Mouse (Mus musculus): Measurements from ENCODE around the gene Bpifb1. TPM values are rescaled to one million over a fixed set of nuclear protein-coding genes. Genes with fewer than 3 reads are reported as not detected.
"Not testable (repeated sequence)": the region's sequence is repeated elsewhere in the genome, so short reads cannot be mapped to it uniquely, and the experiment has no call there.

Gene Bpifb1
- under 1 TPM in 1 of 2 experiments, not detected in 1; 0.17 TPM for total RNA-seq (2021)

GRCm38 (mm10) chr2:154190546-154191258, at the start of gene Bpifb1:
Bpifb1 (plus strand) TSS chr2:154190818.
- intact Hi-C loops (cut with DNase I) = no loop called here
- no peak for DNase-seq (ENCODE audit: low spot score)

DNA sequence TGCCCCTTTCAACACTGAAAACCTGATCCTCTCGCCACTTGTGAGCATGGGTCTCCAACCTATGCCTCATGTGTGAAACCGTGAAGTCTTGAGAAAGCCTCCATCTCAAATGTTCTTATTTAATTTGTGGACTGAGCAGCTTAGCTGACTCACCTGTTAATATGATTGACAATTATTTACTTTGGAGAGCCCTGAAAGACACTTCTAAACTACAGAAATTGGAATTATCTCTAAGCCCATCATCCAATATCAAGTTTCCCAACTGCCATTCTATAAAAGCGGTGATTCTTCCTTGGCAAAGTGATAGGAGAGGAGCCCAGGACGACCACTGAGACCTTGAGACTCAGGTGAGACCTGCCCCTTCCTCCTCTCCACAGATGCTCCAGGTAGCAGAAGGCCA, 48.0 kb upstream of the Bpifb1 start, which contains the start of gene Bpifa1:
Gene Bpifa1, plus strand, starts transcription at position 301 of the 400 bp plus-strand sequence.
- no peak for DNase-seq (ENCODE audit: low spot score)
- intact Hi-C loops (cut with DNase I) = no loop called here

- DNase-seq (ENCODE audit: low spot score) = no peak
- intact Hi-C loops (cut with DNase I) = no loop called here
Observed at GRCm38 (mm10) chr2:154143735-154144134, 46.9 kb upstream of the Bpifb1 start.

GRCm38 (mm10) chr2:154147496-154147895, 43.1 kb upstream of the Bpifb1 start:
- intact Hi-C loops (cut with DNase I) = no loop called here
- DNase-seq (ENCODE audit: low spot score) = no peak

DNA sequence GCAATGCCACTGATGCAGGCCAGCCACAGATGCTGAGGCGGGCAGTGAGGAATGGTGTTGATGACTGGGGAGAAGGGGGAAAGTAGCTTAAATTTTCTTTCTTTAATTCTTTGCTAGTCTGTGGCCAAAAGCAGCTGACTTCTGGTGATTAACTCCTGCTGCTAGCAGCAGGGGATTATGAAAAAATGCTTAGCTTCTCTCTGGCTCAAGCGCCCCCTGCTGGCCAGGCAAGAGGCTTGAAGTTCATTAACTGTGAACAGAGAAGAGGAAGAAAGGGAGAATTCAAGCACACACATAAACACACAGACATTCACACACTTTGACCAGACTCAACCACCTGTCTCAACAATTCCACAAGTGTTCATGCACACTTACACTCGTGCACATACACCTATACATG, 32.2 kb upstream of the Bpifb1 start:
- no peak for DNase-seq (ENCODE audit: low spot score)
- intact Hi-C loops (cut with DNase I) = loop anchor here (1.0 to 5.0 kb wide), 2 partner anchors 112 to 156 kb away; no protein-coding TSS in a partner anchor

- no peak for DNase-seq (ENCODE audit: low spot score)
- intact Hi-C loops (cut with DNase I) = no loop called here
Observed at GRCm38 (mm10) chr2:154162307-154162706, 28.3 kb upstream of the Bpifb1 start, which contains the start of gene Bpifa5. Bpifa5 (plus strand) TSS chr2:154162607.

GRCm38 (mm10) chr2:154163306-154163705, 27.3 kb upstream of the Bpifb1 start:
- intact Hi-C loops (cut with DNase I) = no loop called here
- DNase-seq (ENCODE audit: low spot score) = no peak

DNA sequence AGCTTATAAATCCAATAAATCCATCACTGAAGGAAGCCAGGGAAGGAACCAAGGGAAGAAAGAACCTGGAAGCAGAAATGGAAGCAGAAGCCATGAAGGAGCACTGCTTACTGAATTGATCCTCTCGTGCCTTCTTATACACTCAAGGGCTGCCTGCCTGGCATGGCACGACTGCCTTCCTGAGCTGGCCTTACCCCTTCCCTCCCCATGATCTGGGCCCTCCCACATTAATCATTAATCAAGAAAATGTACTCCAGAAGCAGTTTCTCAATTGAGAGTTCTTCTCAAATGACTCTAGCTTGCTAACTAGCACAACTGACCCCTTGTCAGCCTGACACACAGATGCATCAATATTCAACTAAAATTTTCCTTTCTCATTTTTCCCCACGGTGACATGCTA, 21.4 kb upstream of the Bpifb1 start:
- DNase-seq (ENCODE audit: low spot score) = no peak
- intact Hi-C loops (cut with DNase I) = no loop called here

DNA sequence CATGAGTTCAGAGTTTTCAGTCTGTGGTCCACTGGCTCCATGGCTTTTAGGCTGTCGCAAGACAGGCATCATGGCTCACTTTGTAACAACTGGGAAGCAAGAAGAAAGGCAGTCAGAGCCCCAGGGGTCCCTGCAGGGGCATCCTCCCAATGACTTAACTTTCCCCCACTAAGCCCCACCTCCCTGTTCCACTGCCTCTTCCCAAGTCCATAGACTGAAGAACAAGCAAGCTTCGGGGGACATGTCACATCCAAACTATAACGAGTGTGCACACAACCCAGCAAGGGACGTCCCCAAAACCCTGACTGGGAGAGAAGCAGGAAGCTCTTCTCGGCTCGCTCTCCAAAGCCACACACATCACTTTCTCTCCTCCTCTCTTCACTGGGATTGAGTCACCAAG, 19.0 kb upstream of the Bpifb1 start:
- intact Hi-C loops (cut with DNase I) = loop anchor here (5.0 kb wide), 2 partner anchors 36 to 126 kb away; no protein-coding TSS in a partner anchor

DNA sequence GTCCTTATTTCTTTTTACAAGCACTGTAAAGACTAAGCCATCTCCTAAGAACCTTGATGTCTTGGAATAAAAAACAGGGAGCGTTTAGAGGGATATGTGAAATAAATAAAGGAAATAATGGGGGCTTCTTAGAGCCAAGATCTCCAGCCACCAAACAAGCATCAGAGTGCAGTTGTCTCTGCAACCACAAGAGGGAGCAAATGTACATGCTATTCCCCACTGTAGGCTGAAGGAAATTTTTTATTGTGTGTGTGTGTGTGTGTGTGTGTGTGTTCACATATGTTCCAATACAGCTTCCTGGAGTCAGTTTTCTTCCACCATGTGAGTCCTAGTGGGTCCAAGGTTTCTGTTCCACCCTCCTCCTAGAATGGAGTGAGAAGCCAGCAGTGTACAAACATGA, 17.3 kb upstream of the Bpifb1 start:
- DNase-seq (ENCODE audit: low spot score) = no peak
- intact Hi-C loops (cut with DNase I) = loop anchor here (5.0 kb wide), 2 partner anchors 34 to 124 kb away; no protein-coding TSS in a partner anchor

More for the DNA sequence above, 19.0 kb upstream of the Bpifb1 start:
- no peak for DNase-seq (ENCODE audit: low spot score)

DNA sequence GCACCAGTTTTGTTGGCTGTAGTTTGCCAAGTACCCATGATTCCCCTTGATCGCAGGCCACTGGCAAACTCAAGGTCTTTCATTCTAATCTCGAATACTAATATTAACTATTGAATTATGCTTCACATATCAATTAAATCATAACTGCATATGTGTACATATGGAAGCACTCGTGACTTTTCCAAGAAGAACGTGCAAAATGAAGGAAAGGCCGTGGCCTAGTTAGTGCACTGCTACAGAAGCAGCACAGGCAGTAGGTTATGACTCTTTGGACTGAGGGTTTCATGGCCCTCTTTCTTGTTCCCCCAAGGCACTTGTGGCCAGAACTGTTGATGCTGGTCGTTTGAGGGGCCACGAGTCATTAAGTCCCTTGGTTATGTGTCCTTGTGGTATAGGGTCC, 8.7 kb upstream of the Bpifb1 start:
- DNase-seq (ENCODE audit: low spot score); intact Hi-C loops (cut with DNase I): not testable (repeated sequence)

DNA sequence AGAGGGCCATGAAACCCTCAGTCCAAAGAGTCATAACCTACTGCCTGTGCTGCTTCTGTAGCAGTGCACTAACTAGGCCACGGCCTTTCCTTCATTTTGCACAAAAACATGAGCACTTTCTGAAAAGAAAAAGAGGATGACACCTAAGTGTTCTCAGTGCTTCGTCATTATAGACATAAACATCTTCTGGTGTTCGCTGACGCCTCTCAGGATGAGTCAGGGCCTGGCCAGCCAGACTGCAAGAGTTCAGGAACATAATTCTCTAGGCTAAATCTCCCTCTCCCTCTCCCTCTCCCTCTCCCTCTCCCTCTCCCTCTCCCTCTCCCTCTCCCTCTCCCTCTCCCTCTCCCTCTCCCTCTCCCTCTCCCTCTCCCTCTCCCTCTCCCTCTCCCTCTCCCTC, 7.6 kb upstream of the Bpifb1 start:
- DNase-seq (ENCODE audit: low spot score); intact Hi-C loops (cut with DNase I): not testable (repeated sequence)

- intact Hi-C loops (cut with DNase I) = no loop called here
- DNase-seq (ENCODE audit: low spot score) = no peak
Observed at GRCm38 (mm10) chr2:154185319-154185718, 5.3 kb upstream of the Bpifb1 start.

- intact Hi-C loops (cut with DNase I) = no loop called here
- DNase-seq (ENCODE audit: low spot score) = no peak
Observed at GRCm38 (mm10) chr2:154185748-154186147, 4.9 kb upstream of the Bpifb1 start.

DNA sequence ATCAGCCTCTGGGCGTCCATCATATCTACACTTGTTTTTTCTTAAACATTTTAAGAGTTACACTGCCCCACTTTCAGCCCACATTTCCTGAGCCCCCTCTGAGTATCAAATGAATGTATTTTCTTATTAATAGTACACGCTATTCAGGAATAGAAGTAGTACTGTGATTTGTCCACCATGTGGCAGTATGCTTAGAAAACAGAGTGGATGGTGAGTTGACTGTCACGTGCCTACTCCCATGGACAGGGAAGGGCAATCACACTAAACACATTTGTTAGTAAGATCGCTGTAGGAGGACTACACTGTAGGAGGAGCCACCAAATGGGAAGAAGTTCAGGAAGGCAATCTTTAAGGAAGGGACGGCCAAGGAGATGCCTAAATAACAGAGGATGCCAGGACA, 3.1 kb upstream of the Bpifb1 start:
- no peak for DNase-seq (ENCODE audit: low spot score)

DNA sequence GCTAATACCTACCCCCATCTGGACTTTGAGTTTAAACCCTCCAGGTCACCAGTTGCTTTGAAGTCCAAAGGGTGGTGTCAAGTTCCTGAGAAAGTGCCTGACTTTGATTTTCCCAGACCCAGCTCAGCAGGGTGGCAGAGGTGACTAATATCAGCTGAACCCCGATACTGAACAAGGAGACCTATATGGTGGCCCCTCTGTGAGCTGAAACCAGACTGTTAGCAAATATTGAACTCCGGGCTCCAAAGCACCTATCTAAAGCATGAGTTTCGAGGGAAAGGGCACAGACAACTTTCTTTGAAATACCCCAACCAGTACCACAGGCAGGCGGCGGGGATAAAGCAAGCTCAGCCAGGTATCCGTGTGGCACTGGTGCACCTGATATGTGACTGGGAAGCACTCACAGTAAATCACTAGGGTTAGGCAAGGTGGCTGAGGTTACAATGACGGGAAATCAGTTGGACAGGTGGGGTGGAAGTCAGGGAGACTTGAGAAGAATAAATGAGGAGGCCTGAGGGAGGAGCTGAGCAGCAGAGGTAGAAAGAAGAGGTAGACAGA, 662 bp upstream of the Bpifb1 start:
- intact Hi-C loops (cut with DNase I) = no loop called here
- no peak for DNase-seq (ENCODE audit: low spot score)

More for the DNA sequence above, 3.1 kb upstream of the Bpifb1 start:
- intact Hi-C loops (cut with DNase I) = no loop called here

DNA sequence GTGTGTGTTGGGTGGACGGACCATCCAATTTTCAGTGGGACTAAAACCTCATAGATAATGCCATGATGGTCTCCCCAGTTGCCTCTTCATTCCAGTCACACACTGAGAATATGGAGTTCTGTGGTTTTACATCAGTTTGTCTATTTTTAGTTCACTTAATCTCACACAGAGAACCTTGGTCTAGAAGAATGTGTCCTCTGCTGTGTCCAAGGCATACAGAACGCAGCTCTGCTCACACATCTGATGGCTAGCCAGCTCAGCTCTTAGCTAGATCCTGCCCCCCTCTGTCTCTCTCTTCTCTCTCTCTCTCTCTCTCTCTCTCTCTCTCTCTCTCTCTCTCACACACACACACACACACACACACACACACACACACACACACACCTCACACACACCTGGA, 1.5 kb downstream of the Bpifb1 start:
- DNase-seq (ENCODE audit: low spot score) = no peak
- intact Hi-C loops (cut with DNase I) = no loop called here

GRCm38 (mm10) chr2:154193071-154193470, 2.5 kb downstream of the Bpifb1 start:
- intact Hi-C loops (cut with DNase I) = no loop called here
- no peak for DNase-seq (ENCODE audit: low spot score)

DNA sequence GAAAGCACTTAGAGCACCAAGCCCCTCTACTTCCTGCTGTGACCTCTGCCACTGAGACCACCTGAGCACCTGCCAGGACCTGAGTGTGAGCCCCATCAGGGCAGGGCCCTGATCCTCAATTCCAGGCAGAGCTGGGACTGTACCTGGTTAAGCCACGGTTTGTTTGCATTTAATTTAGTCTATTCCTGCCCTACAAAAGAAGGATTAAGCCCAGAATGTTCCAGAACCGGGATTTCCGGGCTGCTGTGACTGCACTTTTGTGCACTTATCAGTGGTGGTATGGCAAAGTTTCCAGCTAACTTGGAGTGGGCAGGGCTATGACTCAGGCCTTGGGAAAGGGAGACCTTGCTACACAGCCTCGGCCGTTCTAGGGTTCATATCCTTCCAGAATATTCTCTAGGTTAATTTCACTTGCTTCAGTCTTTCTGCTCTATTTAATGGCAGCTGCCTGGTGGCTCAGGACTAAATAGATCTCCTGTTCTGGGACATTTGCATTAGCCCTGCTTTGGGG, 3.4 kb downstream of the Bpifb1 start:
- DNase-seq (ENCODE audit: low spot score) = no peak
- intact Hi-C loops (cut with DNase I) = no loop called here

DNA sequence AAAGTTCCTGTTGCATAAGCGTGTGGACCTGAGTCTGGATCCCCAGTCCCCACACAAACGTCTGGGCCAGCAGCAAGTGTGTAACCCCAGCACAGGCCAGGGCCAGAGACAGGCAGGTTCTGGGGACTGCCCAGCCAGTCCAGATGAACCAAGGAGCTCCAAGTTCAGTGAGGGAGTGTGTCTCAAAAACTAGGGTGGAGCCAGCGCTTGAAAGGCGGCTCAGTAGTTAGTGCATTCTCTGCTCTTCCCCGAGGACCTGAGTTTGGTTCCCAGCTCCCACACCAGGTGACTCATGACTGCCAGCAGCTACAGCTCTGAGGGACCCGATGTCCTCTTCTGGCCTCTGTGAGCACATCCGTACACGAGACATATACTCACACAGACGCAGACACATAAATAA, 6.4 kb downstream of the Bpifb1 start:
- no peak for DNase-seq (ENCODE audit: low spot score)
- intact Hi-C loops (cut with DNase I) = no loop called here

DNA sequence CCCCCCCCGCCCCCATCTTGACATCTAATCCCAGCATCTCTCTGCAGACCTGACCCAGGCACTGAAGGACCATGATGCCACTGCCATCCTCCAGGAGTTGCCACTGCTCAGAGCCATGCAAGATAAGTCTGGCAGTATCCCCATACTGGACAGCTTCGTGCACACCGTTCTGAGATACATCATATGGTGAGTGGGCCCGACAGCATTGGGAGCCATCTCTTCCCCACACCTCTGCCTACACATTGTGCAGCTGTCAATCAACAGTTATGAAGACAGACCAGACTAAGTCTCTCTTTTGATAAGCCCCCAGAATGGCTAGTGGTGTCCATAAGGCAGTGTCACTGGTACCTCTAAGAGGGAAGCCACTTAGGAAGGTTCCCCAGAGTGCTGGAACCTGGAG, 14.0 kb downstream of the Bpifb1 start:
- no peak for DNase-seq (ENCODE audit: low spot score)
- intact Hi-C loops (cut with DNase I) = loop anchor here (5.0 kb wide), 1 partner anchor 32 kb away; no protein-coding TSS in a partner anchor

All from heart, postnatal 25 days (tissue).